Mouse (Mus musculus) lung, adult 2 months (tissue): ENCODE data around the gene Gpr37. TPM values are rescaled to one million over a fixed set of nuclear protein-coding genes. Genes with fewer than 3 reads are reported as not detected.

Experiments used
- DNase-seq: peaks from one replicate; pipeline ENCODE4 v3.0.0; 2022
- H3K4me1 ChIP-seq: fragments of 200-500 bp; 2 replicates; pipeline ENCODE4 v1.6.1; 2011; ENCODE audit warnings: low read length; ENCODE audit not compliant: control insufficient read depth, insufficient read depth
- H3K4me3 ChIP-seq: fragments of 200-500 bp; replicated peaks from 2 replicates; pipeline ENCODE3; 2011; ENCODE audit warnings: low read depth, mild to moderate bottlenecking, control low read depth, low read length; ENCODE audit errors: extremely low read depth
- CTCF ChIP-seq: fragments of 200-500 bp; IDR thresholded peaks from 2 replicates; pipeline ENCODE4 v1.5.1; 2011; ENCODE audit warnings: mild to moderate bottlenecking, low read length, control low read depth; ENCODE audit not compliant: insufficient read depth
- POLR2A ChIP-seq: fragments of 200-500 bp; IDR thresholded peaks from 2 replicates; pipeline ENCODE4 v1.6.1; 2011; ENCODE audit warnings: low read depth, mild to moderate bottlenecking, control low read depth, low read length, borderline replicate concordance; ENCODE audit errors: extremely low read depth
- WGBS: fragments of 180-500 bp; shearing (Covaris S2); methylation state at CpG from one replicate; pipeline ENCODE4 v1.1.7; 2018; 5-methylcytosine and 5-hydroxymethylcytosine counted together
- polyA plus RNA-seq: library from polyadenylated mRNA; depleted of rRNA; stranded (reverse); fragments of >200 nt; gene quantifications from 2 replicates; pipeline ENCODE4 v1.2.3, GENCODE M21; 2012; rRNA removed

The Gpr37 gene
- polyA plus RNA-seq, 1 experiment, result 0.06 TPM

DNA sequence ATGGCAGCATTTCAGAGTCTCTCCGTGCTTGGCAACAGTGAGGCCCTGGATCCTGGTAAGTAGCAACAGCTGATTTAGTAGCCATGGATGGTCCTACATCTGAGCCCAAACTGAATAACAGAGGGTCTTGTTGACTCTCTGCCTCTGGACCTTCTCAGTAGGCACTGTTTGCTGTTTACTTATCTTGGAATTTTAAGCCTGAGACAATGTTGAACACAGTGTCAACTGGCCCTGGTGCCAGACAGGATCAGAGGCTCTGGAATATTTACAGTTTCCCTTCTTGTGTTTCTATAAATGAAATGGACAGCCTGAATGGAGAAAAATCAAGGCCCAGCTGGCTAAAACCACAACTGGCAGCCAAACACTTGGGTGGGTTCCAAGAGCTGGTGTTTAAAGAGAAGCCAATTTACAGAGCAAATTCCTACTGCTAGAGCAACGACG, 3.7 kb downstream of the Gpr37 start:
- 41% methylated on average over 3 of the region's 3 CpGs for WGBS
- H3K4me1 ChIP-seq, result peaks cover 2% of the 10 kb centered on the region; the same call in 1 of the 2 replicates
- no peak for DNase-seq
- H3K4me3 ChIP-seq, result no peak overlapping the region
- TF ChIP-seq CTCF (no peak), POLR2A (no peak)

DNA sequence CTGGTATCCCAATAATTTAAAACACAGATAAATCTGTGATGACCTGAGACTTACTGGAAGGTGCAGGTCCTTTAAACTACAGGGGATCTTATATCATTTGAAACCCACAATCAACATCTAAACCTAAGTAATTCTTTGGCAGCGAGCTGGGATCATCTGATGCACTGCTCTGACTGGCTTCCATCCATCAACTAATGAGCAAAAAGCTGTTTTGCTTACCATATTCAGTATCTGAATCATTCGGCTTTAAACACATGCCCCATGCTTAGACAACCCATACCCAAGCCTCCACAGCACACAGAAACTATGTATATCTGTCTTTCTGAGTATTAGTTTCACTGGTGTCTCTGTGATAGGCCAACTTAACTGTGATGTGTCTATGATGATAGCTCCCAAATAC, 6.1 kb downstream of the Gpr37 start:
- Histone ChIP-seq H3K4me3 (no peak overlapping the region), H3K4me1 (no peaks in the 10 kb centered on the region; the same call in 1 of the 2 replicates)
- no peak for DNase-seq
- 76% methylated on average over 2 of the region's 2 CpGs for WGBS
- TF ChIP-seq POLR2A, result no peak
- no peak for TF ChIP-seq CTCF

DNA sequence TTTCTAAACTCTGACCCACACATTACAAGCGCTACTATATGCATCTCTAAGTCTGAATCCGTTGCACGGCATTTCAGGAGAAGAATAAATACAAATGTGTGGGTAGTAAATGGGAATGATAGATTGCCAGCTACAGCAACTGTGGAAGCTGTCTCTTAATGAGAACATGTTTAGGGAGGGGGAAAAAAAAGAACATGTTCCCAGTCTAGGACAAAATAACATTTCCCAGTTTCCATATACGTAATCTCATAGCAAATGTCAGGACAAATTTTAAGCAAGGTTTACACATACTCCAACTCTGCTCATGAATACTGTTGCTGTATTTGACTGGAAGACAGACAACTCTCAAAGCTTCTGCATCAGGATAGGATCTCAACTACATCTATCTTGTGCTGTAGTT, 15.4 kb downstream of the Gpr37 start:
- H3K4me1 ChIP-seq, result no peaks in the 10 kb centered on the region
- TF ChIP-seq CTCF, result no peak
- no peak for TF ChIP-seq POLR2A
- 88% methylated on average over 4 of the region's 4 CpGs for WGBS
- DNase-seq, result no peak
- H3K4me3 ChIP-seq, result no peak overlapping the region

DNA sequence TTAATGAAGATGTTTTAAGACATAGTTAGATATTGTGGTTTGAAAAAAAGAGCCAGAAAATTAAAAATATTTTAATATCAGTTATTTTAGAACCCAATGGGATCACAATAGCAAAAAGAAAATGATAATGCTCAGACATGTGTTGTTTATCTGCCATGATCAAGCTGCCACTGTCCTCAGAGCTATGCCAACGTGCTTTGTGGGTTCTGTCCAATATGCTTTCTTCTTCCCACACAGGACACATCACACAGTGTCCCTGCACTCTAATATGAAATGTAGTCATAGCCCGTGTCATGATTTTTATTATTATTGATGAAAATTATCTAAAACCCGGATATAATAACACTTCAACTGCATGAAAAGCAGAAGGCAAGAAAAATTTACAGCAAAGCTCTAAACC, 16.7 kb downstream of the Gpr37 start:
- DNase-seq, result no peak
- no peak for TF ChIP-seq POLR2A
- no peak for TF ChIP-seq CTCF
- H3K4me3 ChIP-seq, result no peak overlapping the region
- H3K4me1 ChIP-seq, result no peaks in the 10 kb centered on the region
- 58% methylated on average over 3 of the region's 3 CpGs for WGBS

DNA sequence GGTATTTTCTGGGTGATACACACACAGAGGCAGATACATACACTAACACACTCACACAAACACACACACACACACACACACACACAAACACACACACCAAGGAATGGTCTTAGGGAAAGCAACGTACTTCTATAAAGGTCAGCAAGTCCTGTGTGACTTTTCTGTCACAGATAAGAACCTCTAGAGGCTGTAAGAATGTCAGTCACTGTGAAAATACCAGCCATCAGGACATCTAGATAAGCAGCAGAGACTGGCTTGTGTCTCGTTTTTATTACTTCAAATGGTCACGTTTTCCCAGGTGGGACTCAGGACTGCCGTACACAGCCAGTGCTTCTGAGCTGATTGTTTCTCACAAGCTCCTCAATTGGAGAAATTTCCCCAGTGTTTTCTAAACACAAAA, 20.4 kb downstream of the Gpr37 start:
- no peak for TF ChIP-seq CTCF
- TF ChIP-seq POLR2A, result no peak
- Histone ChIP-seq H3K4me1 (no peaks in the 10 kb centered on the region), H3K4me3 (no peak overlapping the region)
- WGBS, result 42% methylated on average over 4 of the region's 4 CpGs
- DNase-seq, result no peak

DNA sequence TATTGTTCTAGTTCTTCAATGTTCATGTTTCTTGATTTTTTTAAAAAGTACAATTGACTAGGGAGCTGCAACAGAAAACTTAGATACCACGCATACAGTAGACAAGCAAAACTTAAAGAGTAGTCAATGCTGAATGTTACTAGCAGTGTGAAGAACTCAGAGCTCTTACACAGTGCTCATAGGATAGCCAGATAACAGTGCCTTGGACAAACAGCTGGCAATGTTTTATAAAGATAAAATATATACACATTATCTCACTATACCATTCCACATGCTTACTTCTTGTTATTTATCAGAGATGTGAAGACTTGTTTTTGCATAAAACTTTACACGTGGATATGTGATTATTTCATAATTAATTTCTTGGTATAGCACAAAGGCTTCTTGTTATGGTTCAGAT, 26.6 kb downstream of the Gpr37 start:
- Histone ChIP-seq H3K4me1 (no peaks in the 10 kb centered on the region), H3K4me3 (no peak overlapping the region)
- no peak for DNase-seq
- TF ChIP-seq POLR2A (no peak), CTCF (no peak)
- WGBS, result 77% methylated on average over 2 of the region's 2 CpGs

DNA sequence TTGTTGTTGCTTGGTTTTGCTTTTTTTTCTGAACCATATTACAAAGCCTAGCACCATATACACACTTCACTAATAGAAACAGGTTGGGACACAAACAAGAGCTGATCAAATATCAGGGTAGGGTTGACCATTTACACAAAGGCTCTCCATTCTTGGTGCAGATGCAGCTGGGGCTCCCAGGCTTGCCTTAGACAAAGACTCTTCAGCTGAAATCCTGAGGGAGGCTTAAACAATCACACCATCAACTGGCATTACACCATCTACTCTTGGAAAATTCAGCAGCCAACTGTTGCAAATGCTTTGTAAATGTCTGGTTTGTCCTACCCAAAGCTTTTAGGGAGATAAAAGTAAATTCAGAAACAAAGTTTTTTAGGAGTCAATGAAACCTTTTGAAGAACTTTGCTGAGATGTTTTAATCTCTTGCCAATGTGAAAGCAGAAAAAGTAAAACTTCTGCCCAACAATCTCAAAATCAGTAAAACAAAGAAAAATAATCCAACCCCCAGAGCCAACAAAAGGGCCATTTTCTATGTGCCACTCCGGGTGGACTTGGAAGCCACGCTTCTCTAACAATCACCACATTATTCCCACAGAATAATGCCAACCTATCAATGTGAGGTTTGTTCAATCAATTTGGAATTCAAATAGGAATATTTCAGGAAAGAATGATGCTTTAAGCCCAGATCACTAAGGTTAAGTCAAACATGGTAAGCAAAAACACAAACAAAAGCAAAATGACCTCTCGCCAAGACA, 30.4 kb downstream of the Gpr37 start:
- Histone ChIP-seq H3K4me1 (no peaks in the 10 kb centered on the region), H3K4me3 (no peak overlapping the region)
- no peak for TF ChIP-seq CTCF
- TF ChIP-seq POLR2A, result no peak
- 85% methylated on average over 3 of the region's 3 CpGs for WGBS
- DNase-seq, result no peak

Other genes starting within 250 kb of the Gpr37 start
- gene Pot1a, start 118.5 kb upstream of the Gpr37 start, polyA plus RNA-seq, result 3.7 and 6.4 TPM in 2 replicates